Mouse (Mus musculus): ENCODE results near the gene Shank2. TPM values are rescaled to one million over a fixed set of nuclear protein-coding genes. Genes with fewer than 3 reads are reported as not detected.
A peak's percentile ranks its signal among the peaks of the same experiment; 100 is the strongest.

Gene Shank2
- total and polyA plus RNA-seq, 3 experiments = not detected

DNA sequence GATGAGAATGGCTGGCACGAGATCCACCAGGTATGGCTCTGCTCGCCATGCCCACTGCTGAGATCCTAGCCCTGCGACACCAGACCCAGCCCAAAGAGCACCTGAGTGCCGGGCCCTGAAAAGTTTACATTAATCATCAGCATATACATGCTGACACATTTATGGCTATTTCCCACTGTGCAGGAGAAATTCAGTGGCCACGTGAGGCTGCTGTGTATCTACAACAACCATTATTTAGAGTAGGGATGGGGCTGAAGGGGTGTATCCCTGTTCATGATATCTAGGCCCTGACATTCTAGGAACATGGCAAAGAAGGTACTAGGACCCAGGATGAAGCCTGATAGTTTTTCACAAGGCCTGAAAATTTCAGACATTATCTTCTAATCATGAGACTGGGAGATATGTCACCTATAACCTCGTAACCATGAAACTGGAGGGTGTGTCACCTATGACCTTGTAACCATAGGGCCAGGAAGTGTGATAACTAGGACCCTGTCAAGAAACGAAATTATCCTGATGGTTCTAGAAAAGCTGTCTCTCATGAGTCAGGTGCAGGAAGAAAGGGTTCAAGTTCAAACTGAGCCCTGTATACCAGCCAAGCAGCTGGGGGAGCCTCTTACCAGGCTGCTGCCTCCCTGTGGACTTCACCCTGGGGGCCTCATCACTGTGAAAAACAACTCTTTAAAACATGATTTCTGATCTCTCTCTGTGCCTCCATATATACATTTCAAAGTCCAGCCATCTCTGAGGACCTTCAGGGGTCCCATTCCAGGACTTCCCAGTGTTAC is 68.6 kb downstream of the Shank2 start:
- H3K27ac ChIP-seq (ENCODE audit: insufficient read depth, low read depth) = no peak overlapping the region

DNA sequence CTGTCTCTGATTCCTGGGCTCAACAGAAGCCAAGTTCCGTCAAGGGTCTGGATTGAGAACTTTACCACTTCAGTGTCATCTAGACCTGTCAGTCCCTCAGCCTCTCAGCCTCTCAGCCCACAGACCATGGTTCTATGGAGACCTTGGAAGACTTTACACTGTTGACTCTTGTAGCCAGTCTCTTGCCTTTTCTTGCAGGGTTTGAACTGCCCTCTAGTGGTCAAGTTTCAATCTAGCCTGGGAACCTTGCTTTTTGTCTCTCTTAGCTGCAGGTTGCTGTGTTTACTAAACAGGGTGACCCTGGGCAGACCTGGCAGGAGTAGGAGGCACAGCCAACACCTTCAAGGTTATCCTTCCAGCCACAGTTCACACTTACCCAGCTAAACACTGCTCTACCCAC is 70.5 kb downstream of the Shank2 start:
- no peak for DNase-seq (ENCODE audit: extremely low read depth)
- TF ChIP-seq MYC (IDR thresholded peaks at IDR 0.05; ENCODE audit: low read depth, low read length) (no peak), EP300 (IDR thresholded peaks at IDR 0.05; ENCODE audit: low read length) (no peak), UBTF (IDR thresholded peaks at IDR 0.05; ENCODE audit: low read depth, low read length) (no peak), CTCF (conservative IDR thresholded peaks at IDR 0.05 in 1 of 2, IDR thresholded peaks at IDR 0.05 in 1 of 2; ENCODE audit: low read depth in 2 of 2, low read length in 2 of 2) (peak; percentile 13 to 69; a peak in 3 of 4 replicates), RAD21 (IDR thresholded peaks at IDR 0.05; ENCODE audit: low read depth, low read length) (peak; percentile 38), SMC3 (IDR thresholded peaks at IDR 0.05; ENCODE audit: low read depth, low read length) (peak; percentile 27; the same call in 1 of the 2 replicates)
- Histone ChIP-seq H3K79me2 (replicated peaks; ENCODE audit: control insufficient read depth, extremely low read depth, insufficient read depth, poor library complexity, severe bottlenecking) (no peaks in the 10 kb centered on the region), H3K4me1 (ENCODE audit: control insufficient read depth in 1 of 2, insufficient read depth in 2 of 2) (no peaks in the 10 kb centered on the region), H3K27ac (ENCODE audit: insufficient read depth, low read depth) (no peak overlapping the region), H3K4me2 (ENCODE audit: insufficient read depth, low read depth, poor library complexity, severe bottlenecking) (no peak overlapping the region), H3K4me3 (replicated peaks in 1 of 3; ENCODE audit: low read depth in 2 of 3, low read length in 2 of 3, poor library complexity in 1 of 3) (no peak overlapping the region), H3K27me3 (replicated peaks) (peaks cover 43% of the 10 kb centered on the region), H3K9me3 (replicated peaks; ENCODE audit: low read length) (peaks cover 2% of the 10 kb centered on the region), H3K36me3 (replicated peaks in 1 of 2; ENCODE audit: control insufficient read depth in 1 of 2, insufficient read depth in 1 of 2, low read length in 1 of 2) (no peaks in the 10 kb centered on the region), H3K9ac (ENCODE audit: insufficient read depth, low read depth) (no peak overlapping the region)
- dilution Hi-C loops (cut with MboI; ENCODE audit: extremely low pct_ligation_motif_present, extremely low pct_unique_long_range_greater_than_20kb, low sequenced_read_pairs) = no loop called here
- in situ Hi-C loops (cut with MboI; ENCODE audit: low pct_ligation_motif_present, low pct_unique_long_range_greater_than_20kb, low sequenced_read_pairs) = no loop called here

More for the DNA sequence above, 68.6 kb downstream of the Shank2 start:
- Histone ChIP-seq H3K9me3 (replicated peaks; ENCODE audit: low read length) (peaks cover 2% of the 10 kb centered on the region), H3K4me2 (ENCODE audit: insufficient read depth, low read depth, poor library complexity, severe bottlenecking) (no peak overlapping the region), H3K9ac (ENCODE audit: insufficient read depth, low read depth) (no peak overlapping the region), H3K79me2 (replicated peaks; ENCODE audit: control insufficient read depth, extremely low read depth, insufficient read depth, poor library complexity, severe bottlenecking) (no peaks in the 10 kb centered on the region), H3K4me1 (ENCODE audit: control insufficient read depth in 1 of 2, insufficient read depth in 2 of 2) (no peaks in the 10 kb centered on the region), H3K4me3 (replicated peaks in 1 of 3; ENCODE audit: low read depth in 2 of 3, low read length in 2 of 3, poor library complexity in 1 of 3) (no peak overlapping the region), H3K27me3 (replicated peaks) (peaks cover 57% of the 10 kb centered on the region), H3K36me3 (replicated peaks in 1 of 2; ENCODE audit: control insufficient read depth in 1 of 2, insufficient read depth in 1 of 2, low read length in 1 of 2) (no peaks in the 10 kb centered on the region)
- TF ChIP-seq MEF2A (IDR thresholded peaks at IDR 0.05; ENCODE audit: borderline replicate concordance, low read depth, low read length) (no peak), NRF1 (IDR thresholded peaks at IDR 0.05; ENCODE audit: low read depth, low read length) (no peak), ZNF384 (IDR thresholded peaks at IDR 0.05; ENCODE audit: low read depth, low read length) (no peak), POLR2A (IDR thresholded peaks at IDR 0.05; ENCODE audit: low read depth, low read length) (no peak), HCFC1 (IDR thresholded peaks at IDR 0.05; ENCODE audit: low read depth, low read length) (no peak), BHLHE40 (IDR thresholded peaks at IDR 0.05; ENCODE audit: low read depth, low read length) (no peak), MYC (IDR thresholded peaks at IDR 0.05; ENCODE audit: low read depth, low read length) (no peak), TBP (conservative IDR thresholded peaks at IDR 0.05; ENCODE audit: low read depth, low read length) (no peak), IRF4 (IDR thresholded peaks at IDR 0.05; ENCODE audit: low read depth, low read length) (no peak), MXI1 (IDR thresholded peaks at IDR 0.05; ENCODE audit: low read depth, low read length) (no peak), ETS1 (conservative IDR thresholded peaks at IDR 0.05; ENCODE audit: low read depth, low read length) (no peak), JUN (IDR thresholded peaks at IDR 0.05; ENCODE audit: insufficient read depth, low read depth, low read length) (no peak), NELFE (IDR thresholded peaks at IDR 0.05; ENCODE audit: low read depth, low read length) (no peak), RCOR1 (conservative IDR thresholded peaks at IDR 0.05; ENCODE audit: low read depth, low read length) (no peak)
- DNase-seq (ENCODE audit: extremely low read depth) = no peak
- in situ Hi-C loops (cut with MboI; ENCODE audit: low pct_ligation_motif_present, low pct_unique_long_range_greater_than_20kb, low sequenced_read_pairs) = no loop called here
- dilution Hi-C loops (cut with MboI; ENCODE audit: extremely low pct_ligation_motif_present, extremely low pct_unique_long_range_greater_than_20kb, low sequenced_read_pairs) = no loop called here
